Mouse (Mus musculus): ENCODE results near the gene Tcf15.

GRCm38 (mm10) chr2:152122896-152123295, 20.5 kb upstream of the Tcf15 start:
- TF ChIP-seq CTCF (conservative IDR thresholded peaks at IDR 0.05 in 1 of 2, IDR thresholded peaks at IDR 0.05 in 1 of 2; ENCODE audit: low read depth in 2 of 2, low read length in 2 of 2), result no peak
- no peak for TF ChIP-seq POLR2A (IDR thresholded peaks at IDR 0.05; ENCODE audit: low read depth, low read length)
- TF ChIP-seq KAT2A (IDR thresholded peaks at IDR 0.05; ENCODE audit: insufficient replicate concordance, low read length), result no peak
- TF ChIP-seq NRF1 (IDR thresholded peaks at IDR 0.05; ENCODE audit: low read depth, low read length), result no peak
- no peak for TF ChIP-seq EP300 (IDR thresholded peaks at IDR 0.05; ENCODE audit: low read length)
- no peak for TF ChIP-seq GABPA (IDR thresholded peaks at IDR 0.05; ENCODE audit: insufficient replicate concordance, low read depth, low read length)
- no peak for TF ChIP-seq MXI1 (IDR thresholded peaks at IDR 0.05; ENCODE audit: low read depth, low read length)
- no peak for TF ChIP-seq MEF2A (IDR thresholded peaks at IDR 0.05; ENCODE audit: borderline replicate concordance, low read depth, low read length)
- TF ChIP-seq E2F4 (IDR thresholded peaks at IDR 0.05; ENCODE audit: insufficient replicate concordance, low read depth, low read length), result no peak
- TF ChIP-seq RCOR1 (conservative IDR thresholded peaks at IDR 0.05; ENCODE audit: low read depth, low read length), result no peak
